11 mouse cellular contexts compared by ENCODE assay signal in genomic region chr3:126639098-126639513, GRCm38 (mm10). TPM values are rescaled to one million over a fixed set of nuclear protein-coding genes. Genes with fewer than 3 reads are reported as not detected.
DNase-seq lines count a peak whose midpoint lies in the region; ATAC-seq and TF ChIP-seq lines count a peak whose summit lies in the region.
"Had no signal": no experiment of that assay in that cellular context is flagged by ENCODE, and none has a peak within 500 bp of the region (broad histone marks: within the 10 kb centered on the region; RNA-seq: fewer than 3 reads in every experiment).

No protein-coding gene starts in this region.

- H3K4me2 ChIP-seq in kidney, embryonic 16.5 days (replicated peaks; ENCODE audit: low read depth, low read length), result no peak overlapping the region; the same call in 1 of the 2 replicates
- H3K4me2 ChIP-seq in forebrain, embryonic 12.5 days, result no peak overlapping the region
- H3K4me2 ChIP-seq in heart, postnatal 0 days (ENCODE audit: low read depth, low read length), result peak overlapping the region; percentile 51
- H3K4me2 ChIP-seq in midbrain, embryonic 16.5 days (ENCODE audit: low read length), result no peak overlapping the region
- H3K4me2 ChIP-seq in liver, postnatal 0 days (ENCODE audit: low read depth, low read length), result no peak overlapping the region
- H3K4me2 ChIP-seq: limb, embryonic 15.5 days had no signal

- H3K27ac ChIP-seq in kidney, embryonic 16.5 days (ENCODE audit: low read length), result no peak overlapping the region
- H3K27ac ChIP-seq in forebrain, embryonic 12.5 days, result no peak overlapping the region
- H3K27ac ChIP-seq in heart, postnatal 0 days (ENCODE audit: low read depth), result peak overlapping the region; percentile 95
- H3K27ac ChIP-seq in midbrain, embryonic 16.5 days (ENCODE audit: low read length), result peak overlapping the region; percentile 19; the same call in 1 of the 2 replicates
- no peak overlapping the region for H3K27ac ChIP-seq in liver, postnatal 0 days (ENCODE audit: low read depth)
- H3K27ac ChIP-seq: limb, embryonic 15.5 days had no signal

- H3K36me3 ChIP-seq in kidney, embryonic 16.5 days (ENCODE audit: insufficient read depth, low read length), result no peaks in the 10 kb centered on the region
- no peaks in the 10 kb centered on the region for H3K36me3 ChIP-seq in forebrain, embryonic 12.5 days (replicated peaks)
- H3K36me3 ChIP-seq in heart, postnatal 0 days (replicated peaks; ENCODE audit: control insufficient read depth, insufficient read depth, low read length), result no peaks in the 10 kb centered on the region
- H3K36me3 ChIP-seq in midbrain, embryonic 16.5 days (ENCODE audit: control insufficient read depth, insufficient read depth, low read length), result no peaks in the 10 kb centered on the region
- H3K36me3 ChIP-seq in liver, postnatal 0 days (replicated peaks; ENCODE audit: insufficient read depth, low read length), result no peaks in the 10 kb centered on the region
- H3K36me3 ChIP-seq: limb, embryonic 15.5 days had no signal

- 61% methylated on average over 5 of the region's 5 CpGs for WGBS in kidney, embryonic 16.5 days
- WGBS in forebrain, embryonic 12.5 days, result 53% methylated on average over 5 of the region's 5 CpGs
- WGBS in heart, postnatal 0 days, result 10% methylated on average over 5 of the region's 5 CpGs
- WGBS in midbrain, embryonic 16.5 days, result 29% methylated on average over 5 of the region's 5 CpGs
- WGBS in liver, postnatal 0 days (ENCODE audit: insufficient replicate concordance), result 70% methylated on average over 5 of the region's 5 CpGs

- TF ChIP-seq CTCF in heart, postnatal 0 days (IDR thresholded peaks at IDR 0.05; ENCODE audit: low read depth), result no peak
- no peak for TF ChIP-seq CTCF in liver, postnatal 0 days (IDR thresholded peaks at IDR 0.05; ENCODE audit: low read depth)

- no peak overlapping the region for H3K9ac ChIP-seq in kidney, embryonic 16.5 days (replicated peaks; ENCODE audit: low read length)
- no peak overlapping the region for H3K9ac ChIP-seq in forebrain, embryonic 12.5 days
- H3K9ac ChIP-seq in heart, postnatal 0 days (replicated peaks; ENCODE audit: low read depth, low read length), result no peak overlapping the region
- no peak overlapping the region for H3K9ac ChIP-seq in midbrain, embryonic 16.5 days (ENCODE audit: low read depth, low read length)
- no peak overlapping the region for H3K9ac ChIP-seq in liver, postnatal 0 days (replicated peaks)
- H3K9ac ChIP-seq: limb, embryonic 15.5 days had no signal

- H3K27me3 ChIP-seq in kidney, embryonic 16.5 days (ENCODE audit: insufficient read depth, low read length), result no peaks in the 10 kb centered on the region
- no peaks in the 10 kb centered on the region for H3K27me3 ChIP-seq in forebrain, embryonic 12.5 days
- no peaks in the 10 kb centered on the region for H3K27me3 ChIP-seq in heart, postnatal 0 days (ENCODE audit: control insufficient read depth, insufficient read depth, low read length)
- H3K27me3 ChIP-seq in midbrain, embryonic 16.5 days (ENCODE audit: control insufficient read depth, insufficient read depth, low read depth, low read length), result no peaks in the 10 kb centered on the region
- no peaks in the 10 kb centered on the region for H3K27me3 ChIP-seq in liver, postnatal 0 days (ENCODE audit: insufficient read depth, low read length)
- H3K27me3 ChIP-seq: limb, embryonic 15.5 days had no signal

- TF ChIP-seq EP300 in heart, postnatal 0 days (IDR thresholded peaks at IDR 0.05; ENCODE audit: low read depth), result no peak
- TF ChIP-seq EP300 in liver, postnatal 0 days (IDR thresholded peaks at IDR 0.05; ENCODE audit: low read depth), result no peak

- peaks cover 5% of the 10 kb centered on the region; the same call in 1 of the 2 replicates for H3K4me1 ChIP-seq in kidney, embryonic 16.5 days (ENCODE audit: insufficient read depth, low read length)
- peaks cover 13% of the 10 kb centered on the region; the same call in 1 of the 2 replicates for H3K4me1 ChIP-seq in forebrain, embryonic 12.5 days
- peaks cover 38% of the 10 kb centered on the region for H3K4me1 ChIP-seq in heart, postnatal 0 days (ENCODE audit: control insufficient read depth, insufficient read depth)
- H3K4me1 ChIP-seq in midbrain, embryonic 16.5 days (ENCODE audit: control insufficient read depth, insufficient read depth, low read length), result peaks cover 12% of the 10 kb centered on the region; the same call in 1 of the 2 replicates
- no peaks in the 10 kb centered on the region for H3K4me1 ChIP-seq in liver, postnatal 0 days (ENCODE audit: insufficient read depth)
- H3K4me1 ChIP-seq: limb, embryonic 15.5 days had no signal

- ATAC-seq in kidney, embryonic 16.5 days (ENCODE audit: low FRiP score, low TSS enrichment), result 0 out of 2 replicates have a peak, but pooled peaks have one; percentile 59
- ATAC-seq in forebrain, embryonic 12.5 days (ENCODE audit: low FRiP score), result peak; percentile 70; the same call in 1 of the 2 replicates
- peak; percentile 89 for ATAC-seq in heart, postnatal 0 days (ENCODE audit: insufficient read depth, low read depth)
- ATAC-seq in midbrain, embryonic 16.5 days, result peak; percentile 75
- no peak for ATAC-seq in liver, postnatal 0 days

- no peaks in the 10 kb centered on the region for H3K9me3 ChIP-seq in kidney, embryonic 16.5 days (ENCODE audit: low read length)
- no peaks in the 10 kb centered on the region for H3K9me3 ChIP-seq in forebrain, embryonic 12.5 days
- H3K9me3 ChIP-seq in heart, postnatal 0 days (replicated peaks; ENCODE audit: control insufficient read depth, low read length), result no peaks in the 10 kb centered on the region
- H3K9me3 ChIP-seq in midbrain, embryonic 16.5 days (replicated peaks; ENCODE audit: control insufficient read depth, low read length, poor library complexity, severe bottlenecking), result no peaks in the 10 kb centered on the region
- H3K9me3 ChIP-seq in liver, postnatal 0 days (ENCODE audit: low read length), result no peaks in the 10 kb centered on the region
- H3K9me3 ChIP-seq: limb, embryonic 15.5 days had no signal

- no peak overlapping the region for H3K4me3 ChIP-seq in kidney, embryonic 16.5 days (ENCODE audit: low read length)
- H3K4me3 ChIP-seq in forebrain, embryonic 12.5 days (replicated peaks), result no peak overlapping the region
- H3K4me3 ChIP-seq in heart, postnatal 0 days (ENCODE audit: low read depth, low read length), result peak overlapping the region; percentile 8; the same call in 1 of the 2 replicates
- H3K4me3 ChIP-seq in midbrain, embryonic 16.5 days (ENCODE audit: low read depth, low read length), result no peak overlapping the region
- H3K4me3 ChIP-seq in liver, postnatal 0 days (ENCODE audit: low read depth, low read length), result no peak overlapping the region
- H3K4me3 ChIP-seq: erythroblast, embryonic 14.5 days; limb, embryonic 15.5 days had no signal

- no peak for DNase-seq in kidney, postnatal 4 days
- peak; percentile 97 for DNase-seq in heart, postnatal 0 days (ENCODE audit: low spot score)
- no peak for DNase-seq in liver, postnatal 0 days
- DNase-seq in thymus, postnatal 36 days, result no peak
- DNase-seq in gastrocnemius, adult 8-10 months (ENCODE audit: low spot score in 2 of 2), result no peak
- DNase-seq: spleen, adult 18-20 months had no signal

RNA-seq across cellular contexts. Expression of gene Camk2d, which starts 43.0 kb away (rescaled TPM):
- 23.8 and 24.9 TPM in 2 replicates for polyA plus RNA-seq in kidney, embryonic 16.5 days (2015; fragmentation: Nextera tagmentation; extraction: Ambion mirVana)
- polyA plus RNA-seq in forebrain, embryonic 12.5 days (2016; fragmentation: Nextera tagmentation; extraction: Ambion mirVana), result 19.7 and 24.0 TPM in 2 replicates
- total RNA-seq in heart, postnatal 0 days (2014; rRNA removed; ENCODE audit: low replicate concordance), result 191 and 217 TPM in 2 replicates
- 96.2 and 109 TPM in 2 replicates for polyA plus RNA-seq in heart, postnatal 0 days (2015; fragmentation: Nextera tagmentation; extraction: Ambion mirVana)
- polyA plus RNA-seq in midbrain, embryonic 16.5 days (2015; fragmentation: Nextera tagmentation; extraction: Ambion mirVana), result 62.5 and 74.7 TPM in 2 replicates
- polyA plus RNA-seq in liver, postnatal 0 days (2015; fragmentation: Nextera tagmentation; extraction: Ambion mirVana), result 6.9 and 7.4 TPM in 2 replicates
- 10 to 100 TPM; 49.9 to 62.3 (median 62.0) TPM for total RNA-seq in gastrocnemius, adult 8-10 months (2022)
- polyA plus RNA-seq: erythroblast, embryonic 14.5 days had no signal

Comparison
In these comparisons a context has a peak if more than half of its experiments do, and no peak if none do; other contexts are left out.
1. H3K27ac ChIP-seq: peak in heart, postnatal 0 days (single experiment) and midbrain, embryonic 16.5 days (single experiment); none in kidney, embryonic 16.5 days (single experiment), forebrain, embryonic 12.5 days (single experiment) and liver, postnatal 0 days (single experiment).